Mouse (Mus musculus) large intestine, adult 2 months (tissue): ENCODE measurements around the gene Grik4. TPM values are rescaled to one million over a fixed set of nuclear protein-coding genes. Genes with fewer than 3 reads are reported as not detected.

ENCODE experiments used
- DNase-seq: peaks from one replicate; pipeline ENCODE4 v3.0.0-alpha.2; 2012; ENCODE audit warnings: low read depth, low spot score
- WGBS: fragments of 180-500 bp; shearing (Covaris S2); methylation state at CpG from one replicate; pipeline ENCODE4 v1.1.7; 2018; 5-methylcytosine and 5-hydroxymethylcytosine counted together
- polyA plus RNA-seq: library from polyadenylated mRNA; depleted of rRNA; stranded (reverse); fragments of >200 nt; gene quantifications from 2 replicates; pipeline ENCODE4 v1.2.3, GENCODE M21; 2012

The Grik4 gene
- polyA plus RNA-seq, 1 experiment = 0.42 TPM

GRCm38 (mm10) chr9:42865036-42865829 is 79.1 kb downstream of the Grik4 start:
- DNase-seq = no peak
- WGBS = 24% methylated on average over 11 of the region's 11 CpGs

GRCm38 (mm10) chr9:42863360-42863759 is 80.9 kb downstream of the Grik4 start:
- 92% methylated on average over 5 of the region's 5 CpGs for whole genome bisulfite sequencing
- no peak for DNase-seq

DNA sequence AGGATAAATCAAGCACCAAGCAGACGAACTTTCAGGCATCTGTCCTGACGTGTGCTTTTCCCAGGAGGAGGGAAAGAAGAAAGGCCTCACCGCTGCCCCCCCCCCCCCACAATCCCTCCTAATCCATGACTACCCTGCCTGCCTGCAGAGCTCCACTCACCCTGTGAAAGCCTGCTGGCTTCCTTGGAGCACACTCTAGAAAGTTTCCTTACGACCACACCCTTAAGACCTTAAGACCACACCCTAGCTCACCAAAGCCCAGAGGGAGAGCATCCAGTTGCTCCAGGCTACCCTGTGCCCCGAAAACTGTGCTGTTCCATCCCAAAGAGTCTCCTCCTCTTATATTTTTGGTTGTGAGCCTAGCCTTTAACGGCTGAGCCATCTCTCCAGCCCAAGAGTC is 82.6 kb downstream of the Grik4 start:
- WGBS = 44% methylated on average over 6 of the region's 6 CpGs
- DNase-seq = no peak

DNA sequence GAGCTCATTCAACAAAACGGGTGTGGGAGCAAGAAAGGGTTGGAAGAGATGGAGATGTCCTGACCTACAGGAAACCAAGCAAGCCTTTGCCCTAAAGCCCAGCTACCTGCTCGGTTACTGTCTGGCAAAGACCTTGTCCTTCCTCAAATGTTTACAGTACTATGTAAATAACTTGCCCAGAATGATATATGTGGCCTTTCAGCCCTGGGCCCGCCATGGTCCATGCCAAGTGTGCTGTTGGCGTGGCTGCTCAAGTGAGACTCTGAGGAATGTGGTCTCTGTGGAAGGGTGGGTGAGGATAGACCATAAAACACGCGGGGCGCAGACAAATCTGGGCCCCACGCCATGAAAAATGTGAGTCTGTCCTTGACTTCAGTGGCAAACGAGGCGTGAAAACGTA is 83.1 kb downstream of the Grik4 start:
- 30% methylated on average over 11 of the region's 11 CpGs for WGBS
- no peak for DNase-seq

- no peak for DNase-seq
- WGBS = 66% methylated on average over 10 of the region's 10 CpGs
Observed at GRCm38 (mm10) chr9:42859959-42860794, 84.1 kb downstream of the Grik4 start.

- no peak for DNase-seq
- WGBS = 70% methylated on average over 4 of the region's 4 CpGs
Observed at GRCm38 (mm10) chr9:42858998-42859690, 85.1 kb downstream of the Grik4 start.

- WGBS = 66% methylated on average over 3 of the region's 3 CpGs
- DNase-seq = no peak
Observed at GRCm38 (mm10) chr9:42858576-42858975, 85.7 kb downstream of the Grik4 start.

- DNase-seq = no peak
- WGBS = 78% methylated on average over 3 of the region's 3 CpGs
Observed at GRCm38 (mm10) chr9:42857756-42858155, 86.5 kb downstream of the Grik4 start.

DNA sequence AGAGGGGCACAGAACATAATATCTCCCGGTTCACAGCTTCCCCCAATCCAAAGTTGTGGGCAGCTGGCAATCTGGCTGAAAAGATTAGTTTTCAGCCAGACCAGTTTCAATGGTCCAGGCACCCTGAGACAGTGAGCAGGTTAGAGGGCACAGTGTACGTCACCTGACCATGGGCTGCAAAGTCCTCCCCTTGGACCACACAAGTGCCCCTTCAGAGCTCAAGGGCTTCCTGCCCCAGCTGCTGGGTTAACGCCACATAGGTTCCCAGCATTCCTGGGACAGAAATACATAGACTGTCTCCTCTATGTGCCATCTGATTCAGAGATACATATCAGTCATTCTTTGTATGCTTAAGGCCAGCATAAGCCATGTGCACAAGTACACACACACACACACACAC is 91.2 kb downstream of the Grik4 start:
- WGBS = 87% methylated on average over 3 of the region's 3 CpGs
- no peak for DNase-seq

DNA sequence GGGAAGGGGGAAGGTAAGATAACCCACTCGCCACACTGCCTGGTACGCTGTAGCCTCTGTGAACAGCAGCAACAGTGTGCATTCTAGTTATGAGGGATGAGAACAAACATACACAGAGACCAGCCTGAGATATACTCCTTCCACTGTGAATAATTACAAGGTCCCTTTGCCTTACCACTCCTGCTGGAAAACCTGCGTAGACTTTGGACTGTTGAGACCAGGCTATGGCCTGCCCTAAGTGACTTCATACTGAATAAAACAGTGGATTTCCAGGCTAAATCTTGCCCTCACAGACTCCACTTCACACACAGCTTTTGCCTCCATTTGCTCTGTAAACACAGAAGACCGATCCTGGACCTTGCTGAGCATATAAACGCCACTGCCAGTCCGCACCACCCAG is 94.2 kb downstream of the Grik4 start:
- no peak for DNase-seq
- WGBS = 44% methylated on average over 6 of the region's 6 CpGs

DNA sequence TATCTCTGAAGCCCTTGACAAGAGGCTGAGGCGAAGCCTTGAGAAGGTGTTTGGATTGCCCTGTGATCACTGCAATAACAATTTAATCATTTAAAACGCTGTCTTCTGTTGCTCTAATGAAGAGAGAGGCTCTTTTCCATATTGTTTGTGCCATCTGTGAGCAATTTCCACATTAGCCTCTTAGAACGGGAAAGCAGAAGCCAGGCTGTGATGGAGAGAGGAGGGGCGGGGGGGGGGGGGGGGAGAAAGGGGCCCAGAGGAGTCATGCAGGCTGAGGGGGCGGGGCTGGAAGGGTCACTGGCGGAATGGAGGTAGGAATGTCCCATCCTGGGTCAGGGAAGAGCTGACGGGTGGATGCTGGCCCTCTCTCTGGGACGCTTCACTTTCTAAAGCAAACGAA is 96.2 kb downstream of the Grik4 start:
- WGBS = 53% methylated on average over 9 of the region's 9 CpGs
- no peak for DNase-seq

- WGBS = 77% methylated on average over 10 of the region's 10 CpGs
- DNase-seq = no peak
Observed at GRCm38 (mm10) chr9:42846676-42847425, 97.4 kb downstream of the Grik4 start.

GRCm38 (mm10) chr9:42846139-42846538 is 98.2 kb downstream of the Grik4 start:
- DNase-seq = no peak
- WGBS = 79% methylated on average over 4 of the region's 4 CpGs

DNA sequence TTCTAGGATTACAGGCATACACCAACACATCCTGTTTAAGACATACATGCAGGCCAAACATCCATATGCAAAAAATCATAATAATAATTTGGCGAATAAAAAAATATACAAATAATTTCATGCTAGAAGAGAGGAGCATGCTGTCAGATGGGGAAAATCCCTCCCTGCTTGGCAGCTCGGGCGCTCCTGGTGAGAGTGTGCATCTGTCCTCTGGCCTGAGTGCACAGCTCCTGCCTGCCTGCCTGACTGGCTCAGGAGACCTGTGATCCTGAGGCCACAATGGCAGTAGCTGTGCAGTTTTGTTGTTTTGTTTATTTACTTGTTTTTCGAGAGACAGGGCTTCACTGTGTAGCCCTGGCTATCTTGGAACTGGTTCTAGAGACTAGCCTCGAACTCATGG is 100.0 kb downstream of the Grik4 start:
- 81% methylated on average over 5 of the region's 5 CpGs for WGBS
- no peak for DNase-seq

GRCm38 (mm10) chr9:42838299-42838698 is 106.0 kb downstream of the Grik4 start:
- 71% methylated on average over 5 of the region's 5 CpGs for WGBS
- no peak for DNase-seq

- WGBS = 70% methylated on average over 6 of the region's 6 CpGs
- no peak for DNase-seq
Observed at GRCm38 (mm10) chr9:42837498-42837897, 106.8 kb downstream of the Grik4 start.

- no peak for DNase-seq
- 74% methylated on average over 6 of the region's 6 CpGs for WGBS
Observed at GRCm38 (mm10) chr9:42831558-42831957, 112.7 kb downstream of the Grik4 start.

GRCm38 (mm10) chr9:42819247-42819646 is 125.0 kb downstream of the Grik4 start:
- 62% methylated on average over 3 of the region's 3 CpGs for WGBS
- no peak for DNase-seq

GRCm38 (mm10) chr9:42816815-42817214 is 127.5 kb downstream of the Grik4 start:
- 74% methylated on average over 1 of the region's 1 CpGs for WGBS
- DNase-seq = no peak

DNA sequence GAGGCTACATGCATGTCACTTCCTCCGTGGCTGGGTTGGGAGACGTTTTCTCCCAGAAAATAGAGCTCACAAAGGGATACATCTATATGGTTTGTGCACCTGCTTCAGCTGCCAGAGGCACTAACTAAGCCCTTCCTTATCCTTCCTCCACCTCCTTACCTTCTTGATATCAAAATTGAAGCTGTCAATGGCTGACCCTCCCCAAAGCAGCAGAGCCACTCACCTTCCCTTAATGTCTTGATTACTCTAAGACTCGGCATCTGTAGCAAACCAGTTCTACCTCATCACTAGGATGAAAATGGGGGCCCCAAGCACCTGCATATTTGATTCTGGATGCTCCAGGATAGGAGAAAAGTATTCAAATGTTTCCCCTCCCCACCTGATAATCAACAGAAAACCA is 135.1 kb downstream of the Grik4 start:
- 84% methylated on average over 3 of the region's 3 CpGs for WGBS
- DNase-seq = no peak
